Mouse (Mus musculus): ENCODE results near the gene Ankrd26.
A peak's percentile ranks its signal among the peaks of the same experiment; 100 is the strongest.
"Not testable (repeated sequence)": the region's sequence is repeated elsewhere in the genome, so short reads cannot be mapped to it uniquely, and the experiment has no call there.

The Ankrd26 gene

GRCm38 (mm10) chr6:118561745-118562609 is at the start of gene Ankrd26:
Gene Ankrd26 (minus strand): TSS chr6:118562226.
- peak; percentile 97 for DNase-seq (ENCODE audit: low spot score)

- no peak for DNase-seq (ENCODE audit: low spot score)
Observed at GRCm38 (mm10) chr6:118608906-118609305, 46.9 kb upstream of the Ankrd26 start.

- DNase-seq (ENCODE audit: low spot score): no peak
Observed at GRCm38 (mm10) chr6:118605974-118606373, 43.9 kb upstream of the Ankrd26 start.

GRCm38 (mm10) chr6:118603825-118604224 is 41.8 kb upstream of the Ankrd26 start:
- no peak for DNase-seq (ENCODE audit: low spot score)

GRCm38 (mm10) chr6:118595681-118596055 is 33.6 kb upstream of the Ankrd26 start:
- no peak for DNase-seq (ENCODE audit: low spot score)

GRCm38 (mm10) chr6:118594833-118595680 is 33.0 kb upstream of the Ankrd26 start:
- no peak for DNase-seq (ENCODE audit: low spot score)

- DNase-seq (ENCODE audit: low spot score): peak; percentile 38
Observed at GRCm38 (mm10) chr6:118594070-118594469, 32.0 kb upstream of the Ankrd26 start.

GRCm38 (mm10) chr6:118593377-118594061 is 31.5 kb upstream of the Ankrd26 start:
- peak; percentile 51 for DNase-seq (ENCODE audit: low spot score)

- peak; percentile 22 for DNase-seq (ENCODE audit: low spot score)
Observed at GRCm38 (mm10) chr6:118592662-118593376, 30.8 kb upstream of the Ankrd26 start.

- not testable (repeated sequence) for DNase-seq (ENCODE audit: low spot score)
Observed at GRCm38 (mm10) chr6:118578741-118579140, 16.7 kb upstream of the Ankrd26 start.

- DNase-seq (ENCODE audit: low spot score): no peak
Observed at GRCm38 (mm10) chr6:118574351-118574750, 12.3 kb upstream of the Ankrd26 start.

- no peak for DNase-seq (ENCODE audit: low spot score)
Observed at GRCm38 (mm10) chr6:118567816-118568215, 5.8 kb upstream of the Ankrd26 start.

- no peak for DNase-seq (ENCODE audit: low spot score)
Observed at GRCm38 (mm10) chr6:118561225-118561624, 801 bp downstream of the Ankrd26 start.

- DNase-seq (ENCODE audit: low spot score): no peak
Observed at GRCm38 (mm10) chr6:118538627-118539026, 23.4 kb downstream of the Ankrd26 start.

GRCm38 (mm10) chr6:118537201-118537600 is 24.8 kb downstream of the Ankrd26 start:
- not testable (repeated sequence) for DNase-seq (ENCODE audit: low spot score)

GRCm38 (mm10) chr6:118535321-118535720 is 26.7 kb downstream of the Ankrd26 start:
- DNase-seq (ENCODE audit: low spot score): no peak

- no peak for DNase-seq (ENCODE audit: low spot score)
Observed at GRCm38 (mm10) chr6:118533381-118533780, 28.6 kb downstream of the Ankrd26 start.

GRCm38 (mm10) chr6:118520668-118521067 is 41.4 kb downstream of the Ankrd26 start:
- no peak for DNase-seq (ENCODE audit: low spot score)

- no peak for DNase-seq (ENCODE audit: low spot score)
Observed at GRCm38 (mm10) chr6:118513335-118514012, 48.6 kb downstream of the Ankrd26 start.

GRCm38 (mm10) chr6:118499010-118499409 is 63.0 kb downstream of the Ankrd26 start:
- DNase-seq (ENCODE audit: low spot score): no peak

GRCm38 (mm10) chr6:118482125-118482524 is 79.9 kb downstream of the Ankrd26 start:
- DNase-seq (ENCODE audit: low spot score): no peak
